Comparison of ENCODE assay signal across 16 mouse cellular contexts in genomic region chr15:86566111-86566510, GRCm38 (mm10).
DNase-seq lines count a peak whose midpoint lies in the region; ATAC-seq and TF ChIP-seq lines count a peak whose summit lies in the region.
"Had no signal": no experiment of that assay in that cellular context is flagged by ENCODE, and none has a peak within 500 bp of the region (broad histone marks: within the 10 kb centered on the region; RNA-seq: fewer than 3 reads in every experiment).

No protein-coding gene starts in this region.

- no peak for ATAC-seq in kidney, postnatal 0 days (replicated peaks; ENCODE audit: low FRiP score, low read depth)
- ATAC-seq in erythroid progenitor cell, adult 5-6 weeks (replicated peaks; ENCODE audit: low FRiP score, poor library complexity, severe bottlenecking): no peak
- no peak for ATAC-seq in inflammation-experienced regulatory T-cells, adult 6 months
- ATAC-seq: forebrain, embryonic 15.5 days had no signal

- H3K4me1 ChIP-seq in cerebellum, adult 2 months (ENCODE audit: control insufficient read depth, insufficient read depth, low read length): no peaks in the 10 kb centered on the region
- H3K4me1 ChIP-seq in kidney, postnatal 0 days (replicated peaks; ENCODE audit: insufficient read depth, low read length): no peaks in the 10 kb centered on the region
- H3K4me1 ChIP-seq: forebrain, embryonic 15.5 days; neural tube, embryonic 15.5 days had no signal

- DNase-seq in cerebellum, adult 2 months: no peak
- DNase-seq in cerebellum, adult 8-10 months: no peak
- DNase-seq in kidney, postnatal 0 days (ENCODE audit: low spot score): no peak
- no peak for DNase-seq in kidney, postnatal 14 days
- peak; percentile 29 for DNase-seq in thymus, postnatal 0 days (ENCODE audit: low spot score)
- DNase-seq in thymus, adult 18-20 months: no peak
- DNase-seq: cerebellum, postnatal 36 days; heart, adult 2 months; kidney, adult 9 months; lung, postnatal 14 days; right cerebral cortex, adult 18-20 months had no signal

- 89% methylated on average over 3 of the region's 3 CpGs for WGBS in cerebellum, adult 2 months
- 68% methylated on average over 3 of the region's 3 CpGs for WGBS in kidney, postnatal 0 days

- H3K9me3 ChIP-seq in kidney, postnatal 0 days (replicated peaks; ENCODE audit: low read length): no peaks in the 10 kb centered on the region
- H3K9me3 ChIP-seq: forebrain, embryonic 15.5 days had no signal

- no peak overlapping the region for H3K4me3 ChIP-seq in cerebellum, adult 2 months (replicated peaks; ENCODE audit: insufficient read depth, low read depth, low read length)
- no peak overlapping the region for H3K4me3 ChIP-seq in kidney, postnatal 0 days (replicated peaks; ENCODE audit: low read depth, low read length)
- H3K4me3 ChIP-seq: forebrain, embryonic 15.5 days; heart, adult 2 months; neural tube, embryonic 15.5 days had no signal

- H3K27ac ChIP-seq in cerebellum, adult 2 months (ENCODE audit: insufficient read depth, low read length): no peak overlapping the region
- H3K27ac ChIP-seq in kidney, postnatal 0 days: no peak overlapping the region
- H3K27ac ChIP-seq: forebrain, embryonic 15.5 days; heart, adult 2 months; hindbrain, embryonic 14.5 days; neural tube, embryonic 15.5 days had no signal

- peak; percentile 37; the same call in 1 of the 2 replicates for TF ChIP-seq CTCF in cerebellum, adult 2 months (IDR thresholded peaks at IDR 0.05; ENCODE audit: borderline replicate concordance, insufficient read depth, low read depth, low read length)
- peak; percentile 47; the same call in 1 of the 2 replicates for TF ChIP-seq CTCF in kidney, postnatal 0 days (IDR thresholded peaks at IDR 0.05; ENCODE audit: low read depth)

- TF ChIP-seq POLR2A in cerebellum, adult 2 months (IDR thresholded peaks at IDR 0.05; ENCODE audit: borderline replicate concordance, insufficient read depth, low read length): no peak

- H3K4me2 ChIP-seq in kidney, postnatal 0 days (ENCODE audit: low read length): no peak overlapping the region
- H3K4me2 ChIP-seq: forebrain, embryonic 15.5 days; hindbrain, embryonic 14.5 days; neural tube, embryonic 15.5 days had no signal

- no peaks in the 10 kb centered on the region for H3K27me3 ChIP-seq in cerebellum, adult 2 months (ENCODE audit: control insufficient read depth, insufficient read depth, low read length)
- no peaks in the 10 kb centered on the region for H3K27me3 ChIP-seq in kidney, postnatal 0 days (ENCODE audit: insufficient read depth, low read length)
- H3K27me3 ChIP-seq: forebrain, embryonic 15.5 days; neural tube, embryonic 15.5 days had no signal

- H3K9ac ChIP-seq in kidney, postnatal 0 days (ENCODE audit: low read depth, low read length): no peak overlapping the region
- H3K9ac ChIP-seq: forebrain, embryonic 15.5 days; hindbrain, embryonic 14.5 days; neural tube, embryonic 15.5 days had no signal

- no peaks in the 10 kb centered on the region for H3K36me3 ChIP-seq in kidney, postnatal 0 days (ENCODE audit: insufficient read depth, low read length)
- H3K36me3 ChIP-seq: forebrain, embryonic 15.5 days; neural tube, embryonic 15.5 days had no signal
